Comparison of ENCODE assay signal across 11 mouse cellular contexts in genomic region chr16:45332591-45332990, GRCm38 (mm10).
"Had no signal": no experiment of that assay in that cellular context is flagged by ENCODE, and none has a peak within 500 bp of the region (broad histone marks: within the 10 kb centered on the region; RNA-seq: fewer than 3 reads in every experiment).

No protein-coding gene starts in this region.

- H3K4me1 ChIP-seq: limb, embryonic 10.5 days; liver, embryonic 12.5 days; midbrain, embryonic 10.5 days; stomach, embryonic 15.5 days had no signal

- H3K4me3 ChIP-seq: limb, embryonic 10.5 days; liver, embryonic 12.5 days; midbrain, embryonic 10.5 days; stomach, embryonic 15.5 days had no signal

- H3K36me3 ChIP-seq: limb, embryonic 10.5 days; liver, embryonic 12.5 days; midbrain, embryonic 10.5 days; stomach, embryonic 15.5 days had no signal

- ATAC-seq: liver, embryonic 12.5 days; midbrain, embryonic 16.5 days had no signal

- H3K4me2 ChIP-seq: liver, embryonic 12.5 days; lung, embryonic 14.5 days; stomach, embryonic 15.5 days had no signal

- H3K27me3 ChIP-seq: liver, embryonic 12.5 days; stomach, embryonic 15.5 days had no signal

- DNase-seq: kidney, adult 8-10 months; kidney, postnatal 25 days; lung, embryonic 14.5 days; lung, postnatal 10 days; lung, postnatal 4 days; thymus, postnatal 36 days had no signal

- H3K9ac ChIP-seq: liver, embryonic 12.5 days; lung, embryonic 14.5 days; stomach, embryonic 15.5 days had no signal

- H3K27ac ChIP-seq: limb, embryonic 10.5 days; liver, embryonic 12.5 days; midbrain, embryonic 10.5 days; stomach, embryonic 15.5 days had no signal

- H3K9me3 ChIP-seq: limb, embryonic 10.5 days; liver, embryonic 12.5 days; midbrain, embryonic 10.5 days; stomach, embryonic 15.5 days had no signal
